Mouse (Mus musculus) lung, embryonic 14.5 days (tissue): ENCODE measurements around the gene Pzp. TPM values are rescaled to one million over a fixed set of nuclear protein-coding genes. Genes with fewer than 3 reads are reported as not detected.

ENCODE experiments used
- ATAC-seq: fragments of 200-750 bp; cut with Nextera tagmentation; 2 replicates; pipeline ENCODE4 v1.8.0; 2017; ENCODE audit warnings: mild to moderate bottlenecking, moderate TSS enrichment, moderate library complexity; ENCODE audit not compliant: insufficient read depth
- DNase-seq: peaks from one replicate; pipeline ENCODE4 v3.0.0-alpha.2; 2015
- H3K27ac ChIP-seq: fragments of 300-500 bp; sonication (generic); 2 replicates; pipeline ENCODE4 v1.5.1; 2014; ENCODE audit warnings: low read depth, mild to moderate bottlenecking, moderate library complexity
- H3K27me3 ChIP-seq: fragments of 300-500 bp; sonication (generic); 2 replicates; pipeline ENCODE4 v1.6.1; 2014; ENCODE audit warnings: low read length, control low read depth; ENCODE audit not compliant: insufficient read depth
- H3K36me3 ChIP-seq: fragments of 300-500 bp; sonication (generic); 2 replicates; pipeline ENCODE4 v1.6.1; 2014; ENCODE audit warnings: control low read depth; ENCODE audit not compliant: insufficient read depth
- H3K4me1 ChIP-seq: fragments of 300-500 bp; sonication (generic); 2 replicates; pipeline ENCODE4 v1.6.1; 2014; ENCODE audit warnings: antibody characterized with exemption, control low read depth; ENCODE audit not compliant: insufficient read depth
- H3K4me2 ChIP-seq: fragments of 300-500 bp; sonication (generic); 2 replicates; pipeline ENCODE4 v1.6.1; 2014; ENCODE audit warnings: mild to moderate bottlenecking
- H3K4me3 ChIP-seq: fragments of 300-500 bp; sonication (generic); 2 replicates; pipeline ENCODE4 v1.5.1; 2014; ENCODE audit warnings: low read depth, low read length
- H3K9ac ChIP-seq: fragments of 300-500 bp; sonication (generic); 2 replicates; pipeline ENCODE4 v1.6.1; 2014
- H3K9me3 ChIP-seq: fragments of 300-500 bp; sonication (generic); 2 replicates; pipeline ENCODE4 v1.6.1; 2016; ENCODE audit warnings: low read depth, low read length, control low read depth
- CTCF ChIP-seq: IDR thresholded peaks from 2 replicates; pipeline ENCODE4 v1.5.1; 2016; ENCODE audit warnings: antibody characterized with exemption, low read depth
- WGBS: fragments of 180-500 bp; shearing (Covaris S2); extraction: QIAGEN DNeasy Blood & Tissue Kit; methylation state at CpG from one replicate; pipeline ENCODE4 v1.1.7; 2014; 5-methylcytosine and 5-hydroxymethylcytosine counted together
- polyA plus RNA-seq: library from polyadenylated mRNA; unstranded; fragments of >200 nt; fragmentation: Nextera tagmentation; extraction: Ambion mirVana; gene quantifications from 2 replicates; pipeline ENCODE4 v1.2.1, GENCODE M21; 2014

The Pzp gene
- polyA plus RNA-seq, 1 experiment from 2014 or later, result 0.04 TPM

DNA sequence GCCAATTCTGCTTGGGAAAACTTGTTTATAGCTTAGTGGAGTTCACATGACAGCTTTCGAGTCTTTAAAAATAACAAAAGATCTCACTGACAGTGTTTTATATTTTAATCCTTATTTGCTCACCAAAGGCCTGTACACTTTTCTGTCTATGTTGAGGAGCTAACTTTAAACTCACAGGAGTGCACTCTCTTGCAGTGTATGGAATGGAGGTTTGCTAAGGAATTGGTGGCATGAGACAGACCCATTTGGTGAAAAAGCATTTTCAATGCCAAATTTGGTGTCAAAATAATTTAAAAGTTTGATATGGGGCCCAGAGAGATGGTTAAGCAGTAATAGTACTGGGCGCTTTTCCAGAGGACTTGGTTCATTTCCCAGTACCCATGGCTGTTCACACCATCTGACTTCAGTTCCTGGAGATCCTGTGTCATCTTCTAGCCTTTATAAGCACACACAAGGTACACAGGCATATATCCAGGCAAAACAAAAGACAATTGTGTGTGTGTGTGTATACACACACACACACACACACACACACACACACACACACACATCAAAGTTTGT lies 20.8 kb downstream of the Pzp start:
- Histone ChIP-seq H3K27ac (no peak overlapping the region), H3K9me3 (no peaks in the 10 kb centered on the region), H3K4me2 (no peak overlapping the region), H3K27me3 (no peaks in the 10 kb centered on the region), H3K4me1 (no peaks in the 10 kb centered on the region), H3K9ac (no peak overlapping the region), H3K36me3 (no peaks in the 10 kb centered on the region), H3K4me3 (no peak overlapping the region)
- ATAC-seq, result no peak
- no peak for DNase-seq
- TF ChIP-seq CTCF, result no peak
- 69% methylated on average over 2 of the region's 2 CpGs for WGBS

DNA sequence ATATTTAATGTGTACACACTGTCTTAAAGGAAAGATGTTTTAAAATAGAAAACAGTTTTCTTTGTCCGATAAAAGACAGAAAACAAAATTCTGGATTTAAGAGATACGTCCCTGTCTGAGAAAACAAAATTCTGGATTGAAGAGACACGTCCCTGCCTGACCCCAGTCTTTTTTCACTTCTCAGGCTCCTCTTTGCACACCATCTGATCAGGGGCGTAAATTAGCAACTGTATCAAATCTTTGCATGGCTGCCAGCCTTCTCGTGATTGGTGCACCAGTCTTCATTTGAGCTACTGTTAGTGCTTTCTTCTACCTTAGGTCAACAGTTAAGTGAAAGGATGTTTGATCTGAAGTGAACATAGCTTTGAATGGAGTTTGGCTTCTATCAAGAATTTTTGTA lies 21.8 kb downstream of the Pzp start:
- no peak for ATAC-seq
- Histone ChIP-seq H3K9me3 (no peaks in the 10 kb centered on the region), H3K27ac (no peak overlapping the region), H3K4me3 (no peak overlapping the region), H3K4me1 (no peaks in the 10 kb centered on the region), H3K36me3 (no peaks in the 10 kb centered on the region), H3K27me3 (no peaks in the 10 kb centered on the region), H3K4me2 (no peak overlapping the region), H3K9ac (no peak overlapping the region)
- 68% methylated on average over 5 of the region's 5 CpGs for WGBS
- no peak for DNase-seq
- TF ChIP-seq CTCF, result no peak

DNA sequence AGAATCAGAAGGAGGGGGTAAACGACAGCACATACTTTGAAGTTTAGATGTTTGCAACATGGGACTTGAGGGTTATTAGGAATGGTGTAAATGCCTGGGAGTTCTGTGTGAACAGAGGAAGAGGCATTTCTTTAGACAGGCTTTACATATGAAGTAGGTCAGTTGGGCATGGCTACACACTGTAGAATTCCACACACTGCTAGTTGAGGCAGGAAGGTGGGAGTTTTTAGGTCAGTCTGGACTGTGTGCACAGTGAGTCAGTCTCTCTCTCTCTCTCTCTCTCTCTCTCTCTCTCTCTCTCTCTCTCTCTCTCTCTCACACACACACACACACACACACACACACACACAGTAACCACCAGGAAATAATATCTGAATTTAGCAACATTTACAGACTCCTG lies 31.2 kb downstream of the Pzp start:
- H3K27ac ChIP-seq, result no peak overlapping the region
- H3K9me3 ChIP-seq, result no peaks in the 10 kb centered on the region
- 61% methylated on average over 1 of the region's 1 CpGs for WGBS
- DNase-seq (no peak), ATAC-seq (no peak)
- no peaks in the 10 kb centered on the region for H3K4me1 ChIP-seq
- no peak overlapping the region for H3K4me3 ChIP-seq
- no peak overlapping the region for H3K9ac ChIP-seq
- H3K36me3 ChIP-seq, result no peaks in the 10 kb centered on the region
- TF ChIP-seq CTCF, result no peak
- no peak overlapping the region for H3K4me2 ChIP-seq
- H3K27me3 ChIP-seq, result no peaks in the 10 kb centered on the region

DNA sequence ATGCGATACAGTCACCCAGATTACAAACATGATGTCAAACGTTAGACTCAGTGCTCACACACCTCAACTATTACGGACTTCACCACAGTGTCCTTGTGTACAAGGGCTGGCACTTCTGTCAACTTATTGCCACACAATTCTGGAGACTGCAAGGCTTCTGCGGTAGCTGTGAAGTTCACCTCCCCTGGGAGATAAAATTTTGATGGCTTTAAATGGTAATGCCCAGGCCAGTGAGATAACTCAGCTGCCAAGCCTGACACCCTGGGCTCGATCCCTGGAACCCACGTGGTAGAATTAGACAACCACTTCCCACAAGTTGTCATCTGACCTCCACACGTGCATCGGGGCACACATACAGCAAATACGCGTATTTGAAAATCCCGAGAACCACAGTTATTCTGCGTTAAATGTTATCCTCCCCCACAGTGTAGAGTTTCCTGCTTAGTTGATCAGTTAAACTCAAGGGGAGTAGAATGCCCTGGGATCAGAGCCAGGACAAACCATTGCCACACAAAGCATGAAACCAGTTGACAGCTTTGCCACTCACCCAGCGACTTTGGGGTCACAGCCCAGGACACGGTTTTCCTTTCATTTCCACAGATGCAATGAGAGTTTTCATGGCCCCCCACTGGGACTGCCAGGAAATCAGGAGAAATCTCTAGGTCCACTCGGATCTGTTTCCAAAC lies 31.7 kb downstream of the Pzp start:
- no peak overlapping the region for H3K4me3 ChIP-seq
- H3K4me2 ChIP-seq, result no peak overlapping the region
- ATAC-seq (no peak), DNase-seq (no peak)
- no peak overlapping the region for H3K9ac ChIP-seq
- no peak overlapping the region for H3K27ac ChIP-seq
- H3K9me3 ChIP-seq, result no peaks in the 10 kb centered on the region
- 58% methylated on average over 15 of the region's 15 CpGs for WGBS
- no peaks in the 10 kb centered on the region for H3K36me3 ChIP-seq
- H3K27me3 ChIP-seq, result no peaks in the 10 kb centered on the region
- no peaks in the 10 kb centered on the region for H3K4me1 ChIP-seq
- no peak for TF ChIP-seq CTCF

DNA sequence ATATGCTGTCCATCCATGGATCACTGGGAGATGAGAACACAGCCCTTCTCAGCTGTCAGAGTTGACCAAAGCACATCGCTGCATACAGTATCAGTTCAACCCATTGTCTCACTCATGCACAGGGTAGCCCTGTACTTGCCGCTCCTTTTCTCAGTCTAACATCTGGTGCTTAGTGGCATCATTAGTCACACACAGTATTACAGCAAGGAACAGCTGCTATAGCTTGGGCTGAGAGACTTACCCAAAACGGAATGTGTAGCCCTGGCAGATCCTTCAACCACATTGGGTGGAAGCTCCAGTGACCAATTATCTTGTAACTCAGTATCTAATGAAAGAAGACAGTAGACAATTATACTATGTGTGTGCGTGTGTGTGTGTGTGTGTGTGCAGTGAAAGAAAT lies 34.6 kb downstream of the Pzp start:
- 71% methylated on average over 4 of the region's 4 CpGs for WGBS
- Histone ChIP-seq H3K27ac (no peak overlapping the region), H3K4me2 (no peak overlapping the region), H3K4me3 (no peak overlapping the region), H3K4me1 (no peaks in the 10 kb centered on the region), H3K9ac (no peak overlapping the region), H3K9me3 (no peaks in the 10 kb centered on the region), H3K36me3 (no peaks in the 10 kb centered on the region), H3K27me3 (no peaks in the 10 kb centered on the region)
- DNase-seq (no peak), ATAC-seq (no peak)
- no peak for TF ChIP-seq CTCF

DNA sequence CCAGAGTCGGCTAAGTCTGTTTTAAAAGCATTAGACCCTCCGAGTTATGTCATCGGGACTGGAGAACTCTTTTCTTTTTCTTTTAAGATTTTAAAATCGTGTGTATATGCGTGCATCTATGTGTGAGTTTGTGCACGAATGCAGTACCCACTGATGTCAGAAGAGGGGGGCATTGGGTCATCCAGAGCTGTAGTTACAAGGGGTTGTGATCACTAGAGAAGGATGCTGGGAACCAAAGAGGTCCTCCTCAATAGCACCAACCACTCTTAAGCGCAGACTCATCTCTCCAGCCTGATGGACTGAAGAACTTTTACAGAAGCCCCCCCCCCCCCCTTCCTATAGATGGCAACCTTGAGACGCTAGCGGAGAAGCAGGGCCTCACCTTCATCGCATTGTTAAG lies 36.4 kb downstream of the Pzp start:
- Histone ChIP-seq H3K36me3 (no peaks in the 10 kb centered on the region), H3K27ac (no peak overlapping the region), H3K4me1 (no peaks in the 10 kb centered on the region), H3K4me3 (no peak overlapping the region), H3K4me2 (no peak overlapping the region), H3K9me3 (no peaks in the 10 kb centered on the region), H3K27me3 (no peaks in the 10 kb centered on the region), H3K9ac (no peak overlapping the region)
- no peak for ATAC-seq
- no peak for DNase-seq
- TF ChIP-seq CTCF, result no peak
- WGBS, result 93% methylated on average over 10 of the region's 10 CpGs

DNA sequence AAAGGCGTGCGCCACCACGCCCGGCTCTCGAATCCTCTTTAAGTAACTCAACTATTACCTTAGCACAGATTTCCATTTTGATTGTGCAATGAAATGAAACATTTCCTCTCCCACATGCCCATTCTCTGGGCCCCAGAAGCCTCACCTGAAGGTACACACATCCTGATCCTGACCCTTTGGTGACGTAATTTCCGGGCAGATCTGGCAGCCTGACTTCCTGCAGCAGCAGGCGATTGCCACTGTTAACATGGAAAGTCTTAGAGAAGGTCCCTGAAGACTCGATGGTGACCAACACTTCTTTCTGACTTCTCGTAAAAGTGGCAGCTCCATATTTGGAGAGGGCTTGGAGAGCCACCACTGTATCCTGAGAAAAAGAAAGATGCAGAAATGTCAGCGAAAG lies 38.8 kb downstream of the Pzp start:
- no peak overlapping the region for H3K9ac ChIP-seq

More for the DNA sequence above, 38.8 kb downstream of the Pzp start:
- DNase-seq (no peak), ATAC-seq (no peak)
- no peak overlapping the region for H3K4me2 ChIP-seq
- H3K4me1 ChIP-seq, result no peaks in the 10 kb centered on the region
- no peaks in the 10 kb centered on the region for H3K27me3 ChIP-seq
- TF ChIP-seq CTCF, result no peak
- WGBS, result 83% methylated on average over 11 of the region's 11 CpGs
- no peak overlapping the region for H3K27ac ChIP-seq
- H3K9me3 ChIP-seq, result no peaks in the 10 kb centered on the region
- no peak overlapping the region for H3K4me3 ChIP-seq
- H3K36me3 ChIP-seq, result no peaks in the 10 kb centered on the region
